Mouse (Mus musculus) NIH3T3 (cell line): ENCODE data around the gene Lypla2.
A peak's percentile ranks its signal among the peaks of the same experiment; 100 is the strongest.

Experiments
- DNase-seq: peaks from one replicate; pipeline ENCODE4 v3.0.0-alpha.2; 2012; ENCODE audit warnings: low read depth

The Lypla2 gene

DNA sequence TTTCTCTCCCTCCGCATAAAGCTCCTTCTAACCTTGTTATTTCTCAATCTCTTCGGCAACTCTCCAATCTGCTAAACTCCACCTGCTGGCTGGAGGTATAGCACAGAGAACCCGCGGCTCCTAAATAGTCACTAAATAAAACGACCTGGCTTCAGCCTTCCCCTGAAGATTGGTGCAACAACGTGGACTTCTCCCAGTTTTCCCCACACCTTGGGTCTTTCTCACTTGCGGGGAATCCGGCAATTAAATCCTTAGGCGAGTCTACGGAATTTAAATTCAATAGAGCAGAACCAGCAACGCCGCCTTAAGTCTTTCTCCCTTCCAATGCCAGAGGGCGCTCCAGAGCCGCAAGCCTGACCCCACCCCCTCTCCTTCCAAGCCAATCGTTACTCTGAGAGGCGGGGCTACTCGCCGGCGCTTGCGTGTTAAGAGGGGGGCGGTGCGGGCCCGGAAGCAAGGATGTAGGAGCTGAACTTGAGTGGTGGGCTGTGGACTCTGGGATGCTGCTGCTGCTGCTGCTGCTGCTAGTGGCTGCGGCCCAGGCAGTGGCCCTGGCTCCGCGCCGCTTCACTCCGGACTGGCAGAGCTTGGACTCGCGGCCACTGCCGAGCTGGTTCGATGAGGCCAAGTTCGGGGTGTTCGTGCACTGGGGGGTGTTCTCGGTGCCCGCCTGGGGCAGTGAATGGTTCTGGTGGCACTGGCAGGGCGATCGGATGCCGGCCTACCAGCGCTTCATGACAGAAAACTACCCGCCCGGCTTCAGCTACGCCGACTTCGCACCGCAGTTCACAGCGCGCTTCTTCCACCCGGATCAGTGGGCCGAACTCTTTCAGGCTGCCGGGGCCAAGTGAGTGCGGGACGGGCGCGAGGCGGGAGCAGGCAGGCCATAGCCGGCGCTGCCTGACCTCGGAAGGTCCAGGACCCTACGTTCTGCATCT lies 51.9 kb downstream of the Lypla2 start, which contains the start of gene Fuca1:
Gene Fuca1 (plus strand): TSS at position 432 of the 938 bp plus-strand sequence.
- DNase-seq, result peak; percentile 95

DNA sequence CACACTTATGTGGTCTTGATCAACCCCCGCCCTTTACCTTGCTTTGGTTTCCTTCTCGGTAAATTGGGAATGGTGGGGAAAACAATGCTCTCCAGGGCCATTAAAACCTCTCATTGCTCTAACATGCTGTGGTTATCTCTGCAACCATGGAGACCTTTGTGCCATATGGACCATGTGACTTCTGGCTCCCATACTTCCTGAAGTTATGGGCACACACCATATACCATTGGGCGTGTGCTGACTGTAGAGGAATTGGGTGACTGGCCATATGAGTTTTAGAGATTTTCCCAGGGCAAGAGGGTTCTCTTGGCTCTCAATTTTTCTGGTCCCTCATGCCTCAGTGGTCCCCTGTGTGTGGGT lies 53.2 kb downstream of the Lypla2 start:
- DNase-seq, result no peak

GRCm38 (mm10) chr4:135918635-135919279 lies 53.7 kb downstream of the Lypla2 start:
- DNase-seq, result no peak
